8 mouse cellular contexts compared by ENCODE assay signal in the genomic region with DNA sequence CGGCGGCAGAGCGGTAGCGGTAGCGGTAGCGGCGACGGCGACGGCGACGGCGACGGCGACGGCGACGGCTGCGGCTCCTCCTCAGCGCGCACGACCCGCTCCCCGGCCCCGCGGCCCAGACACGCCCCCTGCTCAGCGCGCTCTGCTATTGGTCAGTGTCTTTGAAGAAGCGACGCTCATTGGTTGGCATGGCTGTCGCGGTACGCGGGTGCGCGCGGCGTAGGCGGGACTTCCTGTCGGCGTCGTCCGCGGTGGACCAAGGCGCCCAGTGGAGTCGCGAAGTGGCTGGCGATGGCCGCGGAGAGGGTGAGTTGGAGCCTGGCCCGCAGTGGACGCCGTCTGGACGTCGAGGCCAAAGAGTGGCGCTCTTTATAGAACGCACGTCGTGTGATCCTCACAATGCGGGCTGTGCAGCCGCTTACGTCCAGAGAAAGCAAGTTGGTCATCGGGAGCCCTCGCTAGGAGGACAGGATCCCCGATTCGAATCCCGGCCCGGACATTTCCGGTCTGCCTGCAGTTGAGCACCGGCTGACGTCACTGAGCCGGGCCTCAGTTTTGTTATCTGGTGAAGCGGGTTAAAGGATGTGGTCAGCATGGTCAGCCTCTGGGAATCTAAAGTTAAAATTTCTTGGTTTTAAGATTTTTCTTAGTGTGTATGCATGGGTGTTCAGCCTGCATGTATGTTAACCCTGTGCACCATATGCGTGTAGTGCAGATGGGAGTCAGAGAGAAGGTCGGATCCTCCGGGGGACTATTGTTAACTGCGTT. TPM values are rescaled to one million over a fixed set of nuclear protein-coding genes. Genes with fewer than 3 reads are reported as not detected.
DNase-seq lines count a peak whose midpoint lies in the region; ATAC-seq and TF ChIP-seq lines count a peak whose summit lies in the region.

A gene (plus strand): TSS at position 228 of the 768 bp plus-strand sequence.
A gene (minus strand): TSS at position 431 of the 768 bp plus-strand sequence.

- ATAC-seq in frontal cortex, adult (ENCODE audit: low TSS enrichment): peak; percentile 94
- ATAC-seq in lung, postnatal 0 days: peak; percentile 99

- peaks cover 66% of the 10 kb centered on the region for H3K36me3 ChIP-seq in hindbrain, embryonic 10.5 days
- 0 out of 2 replicates have a peak, but pooled peaks cover 4% of the 10 kb centered on the region for H3K36me3 ChIP-seq in lung, postnatal 0 days (ENCODE audit: insufficient read depth, low read length)

- peaks cover 25% of the 10 kb centered on the region for H3K4me1 ChIP-seq in hindbrain, embryonic 10.5 days (replicated peaks)
- peaks cover 14% of the 10 kb centered on the region; the same call in 1 of the 2 replicates for H3K4me1 ChIP-seq in lung, postnatal 0 days (ENCODE audit: insufficient read depth, low read depth, low read length)

- no peak for TF ChIP-seq CTCF in lung, postnatal 0 days (IDR thresholded peaks at IDR 0.05)

- peak within 1 kb of the TSS; percentile 97 for H3K4me3 ChIP-seq in hindbrain, embryonic 10.5 days
- peak within 1 kb of the TSS; percentile 99 for H3K4me3 ChIP-seq in lung, postnatal 0 days (ENCODE audit: low read depth, low read length)

- H3K9me3 ChIP-seq in hindbrain, embryonic 10.5 days: no peaks in the 10 kb centered on the region
- no peaks in the 10 kb centered on the region for H3K9me3 ChIP-seq in lung, postnatal 0 days (ENCODE audit: low read length)

- H3K27ac ChIP-seq in hindbrain, embryonic 10.5 days: peak within 1 kb of the TSS; percentile 98
- H3K27ac ChIP-seq in lung, postnatal 0 days (ENCODE audit: low read length): peak within 1 kb of the TSS; percentile 93

- peak within 1 kb of the TSS; percentile 86 for H3K4me2 ChIP-seq in lung, postnatal 0 days (replicated peaks; ENCODE audit: low read depth, low read length)

- peak within 1 kb of the TSS; percentile 98 for H3K9ac ChIP-seq in lung, postnatal 0 days (replicated peaks; ENCODE audit: low read depth)

- DNase-seq in MN1 (ENCODE audit: low spot score): peak; percentile 100
- DNase-seq in cerebellum, adult 9-10 months: peak; percentile 97
- peak; percentile 97 for DNase-seq in hindbrain, embryonic 10.5 days (ENCODE audit: low spot score)
- DNase-seq in layer of hippocampus, adult 9-11 months: peak; percentile 98
- peak; percentile 97 for DNase-seq in lung, postnatal 0 days (ENCODE audit: low spot score)
- peak; percentile 97 for DNase-seq in ovary, postnatal 14 days (ENCODE audit: low spot score)
- DNase-seq in thymus, postnatal 14 days: peak; percentile 97

- under 1% methylated on average over 78 of the region's 78 CpGs for whole genome bisulfite sequencing in hindbrain, embryonic 10.5 days
- under 1% methylated on average over 60 of the region's 78 CpGs for WGBS in lung, postnatal 0 days

- H3K27me3 ChIP-seq in hindbrain, embryonic 10.5 days (ENCODE audit: insufficient read depth, poor library complexity, severe bottlenecking): no peaks in the 10 kb centered on the region
- H3K27me3 ChIP-seq in lung, postnatal 0 days (replicated peaks; ENCODE audit: insufficient read depth, low read length): no peaks in the 10 kb centered on the region

- TF ChIP-seq EP300 in lung, postnatal 0 days (IDR thresholded peaks at IDR 0.05): no peak

RNA-seq across cellular contexts. Expression of the first gene that starts in this region (rescaled TPM):
- 22.6 and 24.0 TPM in 2 replicates for polyA plus RNA-seq in hindbrain, embryonic 10.5 days (2016; fragmentation: Nextera tagmentation; extraction: Ambion mirVana)
- 4.3 and 4.9 TPM in 2 replicates for polyA plus RNA-seq in lung, postnatal 0 days (2015; fragmentation: Nextera tagmentation; extraction: Ambion mirVana)

RNA-seq across cellular contexts. Expression of the second gene that starts in this region (rescaled TPM):
- 306 and 336 TPM in 2 replicates for polyA plus RNA-seq in hindbrain, embryonic 10.5 days (2016; fragmentation: Nextera tagmentation; extraction: Ambion mirVana)
- polyA plus RNA-seq in lung, postnatal 0 days (2015; fragmentation: Nextera tagmentation; extraction: Ambion mirVana): 90.9 and 110 TPM in 2 replicates

Comparison
In these comparisons a context has a peak if more than half of its experiments do, and no peak if none do; other contexts are left out.
1. Peak in every context shown above with its lines: DNase-seq, ATAC-seq, H3K4me3 ChIP-seq and H3K27ac ChIP-seq.